Mouse (Mus musculus): ENCODE data around the gene Enpp1. TPM values are rescaled to one million over a fixed set of nuclear protein-coding genes. Genes with fewer than 3 reads are reported as not detected.

Enpp1 gene
- polyA plus RNA-seq, 1 experiment from 2014 or later, result 6.3 TPM

DNA sequence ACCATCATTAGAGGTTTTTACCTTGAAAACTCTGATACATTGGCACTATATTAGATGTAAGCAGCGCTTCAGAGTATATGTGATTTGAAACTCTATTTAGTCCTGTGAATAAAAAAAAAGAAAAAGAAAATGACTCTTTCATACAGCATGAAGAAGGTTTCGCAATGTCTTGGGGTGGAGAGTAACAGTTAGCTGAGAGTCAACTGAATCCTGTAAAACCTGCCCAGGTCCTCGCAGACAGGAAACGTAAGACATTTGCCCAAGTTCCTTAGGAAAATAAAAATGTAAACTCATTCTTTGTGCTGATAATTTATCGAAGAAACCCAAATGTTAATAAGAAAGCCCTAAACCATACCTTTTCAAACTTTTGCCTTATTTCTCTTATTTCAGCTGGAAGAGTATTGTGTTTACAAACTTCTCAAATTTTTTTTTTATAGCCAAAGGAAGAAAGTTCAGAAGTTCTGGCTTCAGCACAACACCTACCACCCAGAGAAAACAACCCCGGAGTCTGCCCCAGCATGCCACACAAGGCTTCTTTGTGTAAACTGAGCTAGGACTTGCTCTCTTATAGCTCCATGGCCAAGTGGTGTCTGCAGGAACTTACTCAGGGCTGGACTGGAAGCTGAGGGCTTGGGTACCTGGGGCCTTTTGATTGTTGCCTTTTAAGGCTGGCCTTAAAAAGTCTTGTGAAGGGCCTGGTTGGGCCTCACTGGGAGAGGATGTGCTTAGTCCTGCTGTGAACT, 63.8 kb downstream of the Enpp1 start:
- no peak overlapping the region for H3K4me2 ChIP-seq
- WGBS (ENCODE audit: insufficient replicate concordance), result 73% methylated on average over 6 of the region's 6 CpGs
- H3K9ac ChIP-seq (ENCODE audit: low read depth, low read length), result no peak overlapping the region
- no peak for ATAC-seq (replicated peaks; ENCODE audit: insufficient number of reproducible peaks, low FRiP score, low TSS enrichment)
- no peak overlapping the region for H3K27ac ChIP-seq (ENCODE audit: low read depth, low read length)
- H3K36me3 ChIP-seq (ENCODE audit: control insufficient read depth, insufficient read depth, low read length), result no peaks in the 10 kb centered on the region
- no peaks in the 10 kb centered on the region for H3K9me3 ChIP-seq (replicated peaks; ENCODE audit: control insufficient read depth, low read length)
- no peak overlapping the region for H3K4me3 ChIP-seq (ENCODE audit: low read depth, low read length)
- H3K4me1 ChIP-seq (ENCODE audit: control insufficient read depth, insufficient read depth, low read length), result no peaks in the 10 kb centered on the region
- H3K27me3 ChIP-seq (ENCODE audit: control insufficient read depth, insufficient read depth, low read length), result no peaks in the 10 kb centered on the region

DNA sequence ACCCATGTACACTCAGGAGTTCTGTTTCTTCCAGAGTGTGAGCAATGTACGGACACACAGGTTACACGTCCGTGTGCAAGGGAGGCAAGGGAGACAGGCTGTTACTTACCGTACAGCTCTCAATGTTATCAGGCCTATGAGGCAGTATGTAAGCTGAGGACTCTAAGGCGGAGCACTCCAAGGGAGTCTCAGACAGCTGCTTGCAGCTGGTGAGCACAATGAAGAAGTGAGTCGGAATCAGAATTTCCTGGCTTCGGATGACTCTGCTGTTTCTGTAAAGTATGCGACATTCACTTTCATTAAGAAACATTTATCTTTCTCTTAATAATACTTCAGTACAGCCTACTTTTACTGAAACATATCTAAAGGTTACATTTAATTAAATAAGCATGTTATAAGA, 66.8 kb downstream of the Enpp1 start:
- H3K27me3 ChIP-seq (ENCODE audit: control insufficient read depth, insufficient read depth, low read length), result no peaks in the 10 kb centered on the region
- H3K4me3 ChIP-seq (ENCODE audit: low read depth, low read length), result no peak overlapping the region
- 0 out of 2 replicates have a peak, but pooled peaks cover 2% of the 10 kb centered on the region for H3K4me1 ChIP-seq (ENCODE audit: control insufficient read depth, insufficient read depth, low read length)
- H3K4me2 ChIP-seq, result no peak overlapping the region
- no peak overlapping the region for H3K27ac ChIP-seq (ENCODE audit: low read depth, low read length)
- no peak for ATAC-seq (replicated peaks; ENCODE audit: insufficient number of reproducible peaks, low FRiP score, low TSS enrichment)
- H3K9ac ChIP-seq (ENCODE audit: low read depth, low read length), result no peak overlapping the region
- WGBS (ENCODE audit: insufficient replicate concordance), result 86% methylated on average over 8 of the region's 8 CpGs
- no peaks in the 10 kb centered on the region for H3K9me3 ChIP-seq (replicated peaks; ENCODE audit: control insufficient read depth, low read length)
- no peaks in the 10 kb centered on the region for H3K36me3 ChIP-seq (ENCODE audit: control insufficient read depth, insufficient read depth, low read length)

DNA sequence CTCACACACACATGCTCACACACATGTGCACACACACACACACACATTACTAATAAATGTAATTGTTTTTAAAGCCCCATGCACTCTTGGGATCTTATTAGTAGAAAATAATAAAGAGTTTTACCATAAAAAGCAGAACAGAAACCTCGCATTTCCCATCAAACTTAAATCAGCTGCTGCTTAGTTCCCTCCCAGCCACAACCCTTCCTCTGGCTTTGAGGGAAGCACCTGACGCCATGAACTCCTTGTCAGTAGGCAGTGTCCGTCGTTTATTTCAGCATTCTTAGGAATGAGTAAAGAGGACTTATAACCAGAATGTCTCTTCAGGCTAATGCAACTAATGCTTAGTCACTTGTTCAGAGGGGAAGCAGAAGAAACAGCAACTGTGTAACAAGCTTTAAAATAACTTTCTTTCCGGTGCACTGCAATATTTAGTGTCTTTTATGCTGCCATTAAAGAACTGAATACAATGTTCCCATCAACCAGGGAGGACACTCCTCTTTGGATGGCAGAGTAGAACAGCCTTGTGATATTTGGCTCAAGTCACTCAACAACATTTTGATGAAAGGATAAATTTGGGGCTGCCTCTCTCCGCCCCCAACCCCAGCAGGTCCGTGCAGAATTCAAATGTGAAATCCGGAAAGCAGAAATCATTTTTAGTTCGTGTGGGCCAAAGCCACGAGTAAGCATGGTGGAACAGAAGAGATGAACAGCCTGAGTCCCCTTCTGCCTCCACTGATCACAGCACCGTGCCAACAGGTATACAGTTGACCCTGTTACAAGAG, 69.0 kb downstream of the Enpp1 start:
- Histone ChIP-seq H3K27me3 (ENCODE audit: control insufficient read depth, insufficient read depth, low read length) (no peaks in the 10 kb centered on the region), H3K9me3 (replicated peaks; ENCODE audit: control insufficient read depth, low read length) (no peaks in the 10 kb centered on the region), H3K36me3 (ENCODE audit: control insufficient read depth, insufficient read depth, low read length) (no peaks in the 10 kb centered on the region), H3K4me2 (no peak overlapping the region), H3K4me3 (ENCODE audit: low read depth, low read length) (no peak overlapping the region), H3K9ac (ENCODE audit: low read depth, low read length) (no peak overlapping the region), H3K4me1 (ENCODE audit: control insufficient read depth, insufficient read depth, low read length) (0 out of 2 replicates have a peak, but pooled peaks cover 2% of the 10 kb centered on the region), H3K27ac (ENCODE audit: low read depth, low read length) (no peak overlapping the region)
- 84% methylated on average over 11 of the region's 11 CpGs for WGBS (ENCODE audit: insufficient replicate concordance)
- ATAC-seq (replicated peaks; ENCODE audit: insufficient number of reproducible peaks, low FRiP score, low TSS enrichment), result no peak

- Histone ChIP-seq H3K4me3 (ENCODE audit: low read depth, low read length) (no peak overlapping the region), H3K27ac (ENCODE audit: low read depth, low read length) (no peak overlapping the region), H3K9me3 (replicated peaks; ENCODE audit: control insufficient read depth, low read length) (no peaks in the 10 kb centered on the region), H3K4me2 (no peak overlapping the region), H3K27me3 (ENCODE audit: control insufficient read depth, insufficient read depth, low read length) (no peaks in the 10 kb centered on the region), H3K9ac (ENCODE audit: low read depth, low read length) (no peak overlapping the region), H3K36me3 (ENCODE audit: control insufficient read depth, insufficient read depth, low read length) (no peaks in the 10 kb centered on the region), H3K4me1 (ENCODE audit: control insufficient read depth, insufficient read depth, low read length) (0 out of 2 replicates have a peak, but pooled peaks cover 2% of the 10 kb centered on the region)
- WGBS (ENCODE audit: insufficient replicate concordance), result 58% methylated on average over 14 of the region's 14 CpGs
- ATAC-seq (replicated peaks; ENCODE audit: insufficient number of reproducible peaks, low FRiP score, low TSS enrichment), result no peak
Measured at GRCm38 (mm10) chr10:24641416-24642140, 70.4 kb downstream of the Enpp1 start.

- peaks cover 5% of the 10 kb centered on the region for H3K4me1 ChIP-seq (ENCODE audit: control insufficient read depth, insufficient read depth, low read length)
Measured at GRCm38 (mm10) chr10:24640186-24640875, 71.6 kb downstream of the Enpp1 start.

GRCm38 (mm10) chr10:24639596-24639995, 72.4 kb downstream of the Enpp1 start:
- Histone ChIP-seq H3K4me2 (no peak overlapping the region), H3K36me3 (ENCODE audit: control insufficient read depth, insufficient read depth, low read length) (no peaks in the 10 kb centered on the region), H3K4me3 (ENCODE audit: low read depth, low read length) (no peak overlapping the region), H3K9me3 (replicated peaks; ENCODE audit: control insufficient read depth, low read length) (no peaks in the 10 kb centered on the region), H3K27ac (ENCODE audit: low read depth, low read length) (no peak overlapping the region), H3K9ac (ENCODE audit: low read depth, low read length) (no peak overlapping the region), H3K4me1 (ENCODE audit: control insufficient read depth, insufficient read depth, low read length) (peaks cover 10% of the 10 kb centered on the region), H3K27me3 (ENCODE audit: control insufficient read depth, insufficient read depth, low read length) (no peaks in the 10 kb centered on the region)
- 62% methylated on average over 7 of the region's 7 CpGs for WGBS (ENCODE audit: insufficient replicate concordance)
- no peak for ATAC-seq (replicated peaks; ENCODE audit: insufficient number of reproducible peaks, low FRiP score, low TSS enrichment)

More at GRCm38 (mm10) chr10:24640186-24640875, 71.6 kb downstream of the Enpp1 start:
- Histone ChIP-seq H3K9me3 (replicated peaks; ENCODE audit: control insufficient read depth, low read length) (no peaks in the 10 kb centered on the region), H3K4me2 (no peak overlapping the region), H3K27ac (ENCODE audit: low read depth, low read length) (no peak overlapping the region), H3K4me3 (ENCODE audit: low read depth, low read length) (no peak overlapping the region), H3K36me3 (ENCODE audit: control insufficient read depth, insufficient read depth, low read length) (no peaks in the 10 kb centered on the region), H3K9ac (ENCODE audit: low read depth, low read length) (no peak overlapping the region), H3K27me3 (ENCODE audit: control insufficient read depth, insufficient read depth, low read length) (no peaks in the 10 kb centered on the region)
- WGBS (ENCODE audit: insufficient replicate concordance), result 63% methylated on average over 6 of the region's 6 CpGs
- ATAC-seq (replicated peaks; ENCODE audit: insufficient number of reproducible peaks, low FRiP score, low TSS enrichment), result no peak

DNA sequence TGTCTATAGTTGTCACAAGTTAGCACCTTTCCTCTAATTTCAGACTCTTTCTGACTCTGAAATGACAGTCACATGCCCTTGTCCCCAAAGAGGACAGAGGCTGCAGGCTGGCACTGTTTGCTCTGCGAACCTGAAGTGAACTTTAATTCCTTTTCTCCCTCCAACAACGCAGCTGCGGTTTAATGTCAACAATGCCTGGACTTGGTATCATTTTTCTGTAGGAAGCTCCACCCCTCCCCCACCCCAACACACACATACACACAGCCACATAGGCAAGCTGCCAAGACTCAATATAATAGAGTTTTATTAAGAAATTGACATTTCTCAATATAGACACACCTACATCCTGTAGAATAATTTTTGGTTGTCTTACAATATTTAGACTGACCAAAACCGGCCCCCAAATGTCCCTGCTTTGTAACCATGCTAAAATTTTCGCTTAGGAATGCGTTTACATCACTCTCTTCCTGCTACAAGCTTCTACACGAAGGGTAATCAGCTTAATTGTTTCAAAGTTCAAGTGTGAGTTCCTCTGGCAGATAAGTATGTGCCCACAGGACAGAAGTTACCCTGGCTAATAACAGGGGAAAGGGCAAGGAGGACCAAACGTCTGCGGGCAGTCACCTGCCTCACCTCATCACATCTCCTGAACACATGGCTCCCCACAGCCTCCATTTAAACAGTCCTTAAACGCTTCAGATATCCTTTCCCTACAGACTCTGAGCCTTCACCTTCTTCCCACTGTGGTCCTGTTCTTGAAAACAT, 73.5 kb downstream of the Enpp1 start:
- no peaks in the 10 kb centered on the region for H3K9me3 ChIP-seq (replicated peaks; ENCODE audit: control insufficient read depth, low read length)
- H3K9ac ChIP-seq (ENCODE audit: low read depth, low read length), result no peak overlapping the region
- ATAC-seq (replicated peaks; ENCODE audit: insufficient number of reproducible peaks, low FRiP score, low TSS enrichment), result no peak
- no peak overlapping the region for H3K4me3 ChIP-seq (ENCODE audit: low read depth, low read length)
- whole genome bisulfite sequencing (ENCODE audit: insufficient replicate concordance), result 41% methylated on average over 10 of the region's 10 CpGs
- peaks cover 10% of the 10 kb centered on the region for H3K4me1 ChIP-seq (ENCODE audit: control insufficient read depth, insufficient read depth, low read length)
- no peaks in the 10 kb centered on the region for H3K36me3 ChIP-seq (ENCODE audit: control insufficient read depth, insufficient read depth, low read length)
- H3K27ac ChIP-seq (ENCODE audit: low read depth, low read length), result no peak overlapping the region
- no peaks in the 10 kb centered on the region for H3K27me3 ChIP-seq (ENCODE audit: control insufficient read depth, insufficient read depth, low read length)
- no peak overlapping the region for H3K4me2 ChIP-seq

Measured in heart, embryonic 11.5 days (tissue).